Mouse (Mus musculus) C2C12 (cell line): ENCODE measurements around the gene Krt222. TPM values are rescaled to one million over a fixed set of nuclear protein-coding genes. Genes with fewer than 3 reads are reported as not detected.
A peak's percentile ranks its signal among the peaks of the same experiment; 100 is the strongest.

Experiments used
- H3K27me3 ChIP-seq: one replicate; pipeline ENCODE4 v1.6.1; 2011; ENCODE audit not compliant: control insufficient read depth, insufficient read depth, insufficient read length
- H3K36me3 ChIP-seq: one replicate; pipeline ENCODE4 v1.6.1; 2011; ENCODE audit not compliant: control insufficient read depth, insufficient read depth
- H3K4me3 ChIP-seq: one replicate; pipeline ENCODE4 v1.5.1; 2011; ENCODE audit warnings: mild to moderate bottlenecking, control low read depth; ENCODE audit not compliant: poor library complexity, insufficient read depth, severe bottlenecking
- H3K79me2 ChIP-seq: one replicate; pipeline ENCODE4 v1.6.1; 2011; ENCODE audit not compliant: control insufficient read depth, insufficient read depth
- H3K79me3 ChIP-seq: one replicate; pipeline ENCODE4 v1.6.1; 2011; ENCODE audit warnings: low read depth, control low read depth
- H3ac ChIP-seq: one replicate; pipeline ENCODE3; 2011; ENCODE audit warnings: low read depth; ENCODE audit not compliant: control insufficient read depth, insufficient read length
- CEBPB ChIP-seq: IDR thresholded peaks from one replicate; pipeline ENCODE4 v1.6.1; 2011; ENCODE audit warnings: low read depth, mild to moderate bottlenecking, control low read depth, moderate library complexity
- CTCF ChIP-seq: IDR thresholded peaks from one replicate; pipeline ENCODE4 v1.5.1; 2011; ENCODE audit not compliant: control insufficient read depth, insufficient read depth, insufficient read length
- FOSL1 ChIP-seq: IDR thresholded peaks from one replicate; pipeline ENCODE4 v1.8.0; 2011; ENCODE audit warnings: mild to moderate bottlenecking, low read length; ENCODE audit not compliant: poor library complexity, insufficient read depth, severe bottlenecking
- MAX ChIP-seq: IDR thresholded peaks from one replicate; pipeline ENCODE4 v1.6.1; 2011; ENCODE audit warnings: mild to moderate bottlenecking, control low read depth
- MYOD1 ChIP-seq: IDR thresholded peaks from one replicate; pipeline ENCODE4 v1.6.1; 2011; ENCODE audit warnings: low read depth; ENCODE audit not compliant: control insufficient read depth, insufficient read length
- MYOG ChIP-seq: IDR thresholded peaks from one replicate; pipeline ENCODE4 v1.6.1; 2011; ENCODE audit not compliant: control insufficient read depth, insufficient read length; ENCODE audit errors: extremely low read depth
- USF1 ChIP-seq: IDR thresholded peaks from one replicate; pipeline ENCODE4 v1.6.1; 2011; ENCODE audit warnings: low read depth, mild to moderate bottlenecking, control low read depth, moderate library complexity
- polyA plus RNA-seq: library from polyadenylated mRNA; unstranded; fragments of >200 nt; fragmentation: generic; extraction: Trizol; gene quantifications from one replicate; pipeline ENCODE4 v1.2.1, GENCODE M21; 2012; ENCODE audit warnings: missing spikeins

Krt222 gene
- polyA plus RNA-seq, 1 experiment: not detected

GRCm38 (mm10) chr11:99211964-99212363, 31.9 kb downstream of the Krt222 start:
- Histone ChIP-seq H3K27me3 (no peaks in the 10 kb centered on the region), H3K36me3 (peaks cover 76% of the 10 kb centered on the region), H3K79me3 (peaks cover 2% of the 10 kb centered on the region), H3K79me2 (no peaks in the 10 kb centered on the region), H3K4me3 (no peak overlapping the region), H3ac (no peak overlapping the region)
- no peak for TF ChIP-seq MAX
- no peak for TF ChIP-seq MYOG
- TF ChIP-seq MYOD1: no peak
- no peak for TF ChIP-seq CEBPB
- TF ChIP-seq CTCF: no peak
- no peak for TF ChIP-seq FOSL1
- TF ChIP-seq USF1: no peak

- no peaks in the 10 kb centered on the region for H3K79me2 ChIP-seq
- peaks cover 2% of the 10 kb centered on the region for H3K79me3 ChIP-seq
- peaks cover 38% of the 10 kb centered on the region for H3K36me3 ChIP-seq
- no peaks in the 10 kb centered on the region for H3K27me3 ChIP-seq
- TF ChIP-seq CTCF: no peak
- TF ChIP-seq FOSL1: no peak
- TF ChIP-seq MYOD1: no peak
- TF ChIP-seq USF1: no peak
- TF ChIP-seq MAX: no peak
- no peak for TF ChIP-seq CEBPB
- TF ChIP-seq MYOG: no peak
- H3K4me3 ChIP-seq: no peak overlapping the region
- H3ac ChIP-seq: no peak overlapping the region
These were observed 35.7 kb downstream of the Krt222 start for GRCm38 (mm10) chr11:99208105-99208669.

GRCm38 (mm10) chr11:99207449-99207848, 36.4 kb downstream of the Krt222 start:
- no peak overlapping the region for H3K4me3 ChIP-seq
- H3K27me3 ChIP-seq: no peaks in the 10 kb centered on the region
- no peak overlapping the region for H3ac ChIP-seq
- H3K79me3 ChIP-seq: peaks cover 2% of the 10 kb centered on the region
- TF ChIP-seq MYOD1 (no peak), CTCF (no peak), MAX (no peak), MYOG (no peak), CEBPB (no peak), USF1 (no peak), FOSL1 (no peak)
- H3K36me3 ChIP-seq: peaks cover 30% of the 10 kb centered on the region
- no peaks in the 10 kb centered on the region for H3K79me2 ChIP-seq

- peaks cover 25% of the 10 kb centered on the region for H3K36me3 ChIP-seq
- H3K79me3 ChIP-seq: peaks cover 2% of the 10 kb centered on the region
- no peaks in the 10 kb centered on the region for H3K79me2 ChIP-seq
- H3ac ChIP-seq: no peak overlapping the region
- no peak for TF ChIP-seq MAX
- TF ChIP-seq USF1: no peak
- TF ChIP-seq MYOD1: no peak
- TF ChIP-seq CTCF: no peak
- TF ChIP-seq FOSL1: no peak
- TF ChIP-seq MYOG: no peak
- TF ChIP-seq CEBPB: no peak
- no peaks in the 10 kb centered on the region for H3K27me3 ChIP-seq
- H3K4me3 ChIP-seq: no peak overlapping the region
These were observed 36.9 kb downstream of the Krt222 start for GRCm38 (mm10) chr11:99206954-99207353.

- H3K4me3 ChIP-seq: no peak overlapping the region
- H3K36me3 ChIP-seq: no peaks in the 10 kb centered on the region
- H3K79me2 ChIP-seq: no peaks in the 10 kb centered on the region
- no peak for TF ChIP-seq FOSL1
- TF ChIP-seq MYOG: no peak
- no peak for TF ChIP-seq CEBPB
- no peak for TF ChIP-seq MYOD1
- no peak for TF ChIP-seq USF1
- peak; percentile 29 for TF ChIP-seq CTCF
- TF ChIP-seq MAX: no peak
- no peak overlapping the region for H3ac ChIP-seq
- no peaks in the 10 kb centered on the region for H3K79me3 ChIP-seq
- peaks cover 52% of the 10 kb centered on the region for H3K27me3 ChIP-seq
These were observed 54.7 kb downstream of the Krt222 start for GRCm38 (mm10) chr11:99189154-99189582.

GRCm38 (mm10) chr11:99187348-99187747, 56.5 kb downstream of the Krt222 start:
- TF ChIP-seq MYOD1: no peak
- no peak overlapping the region for H3K4me3 ChIP-seq
- peaks cover 61% of the 10 kb centered on the region for H3K27me3 ChIP-seq

More at GRCm38 (mm10) chr11:99187348-99187747, 56.5 kb downstream of the Krt222 start:
- no peaks in the 10 kb centered on the region for H3K79me3 ChIP-seq
- no peaks in the 10 kb centered on the region for H3K36me3 ChIP-seq
- H3ac ChIP-seq: no peak overlapping the region
- H3K79me2 ChIP-seq: no peaks in the 10 kb centered on the region
